Mouse (Mus musculus) liver, adult 2 months (tissue): ENCODE data around the gene Eed.

Source experiments
- CTCF ChIP-seq: fragments of 200-500 bp; IDR thresholded peaks from 2 replicates; pipeline ENCODE4 v1.5.1; 2011; ENCODE audit warnings: low read depth, low read length, control low read depth
- POLR2A ChIP-seq: fragments of 200-500 bp; IDR thresholded peaks from 2 replicates; pipeline ENCODE4 v1.6.1; 2011; ENCODE audit warnings: low read length, control low read depth; ENCODE audit not compliant: insufficient read depth; ENCODE audit errors: extremely low read depth

DNA sequence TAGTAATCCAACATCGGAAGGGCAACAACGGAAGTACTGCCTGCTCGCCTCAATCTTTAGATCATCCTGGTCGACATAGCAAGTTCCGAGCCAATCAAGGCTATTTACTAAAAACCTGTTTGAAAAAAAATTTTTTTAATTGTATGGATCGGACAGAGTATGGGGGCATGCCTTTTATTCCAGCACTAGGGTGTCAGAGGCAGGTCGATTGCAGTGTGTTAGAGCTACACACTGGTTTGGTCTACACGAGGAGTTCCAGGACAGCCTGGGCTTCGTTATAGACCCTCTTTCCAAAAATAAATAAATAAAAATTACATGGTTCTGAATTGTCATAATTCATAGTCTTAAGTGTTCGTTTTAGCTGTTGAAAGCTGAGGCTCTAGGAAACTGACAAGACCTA is 774 bp upstream of the Eed start:
- TF ChIP-seq CTCF = no peak
- no peak for TF ChIP-seq POLR2A
